Mouse (Mus musculus): ENCODE data around the gene Pik3c2a. TPM values are rescaled to one million over a fixed set of nuclear protein-coding genes. Genes with fewer than 3 reads are reported as not detected.
"Not testable (repeated sequence)": the region's sequence is repeated elsewhere in the genome, so short reads cannot be mapped to it uniquely, and the experiment has no call there.

Pik3c2a gene
- polyA plus RNA-seq, 1 experiment from 2014 or later: 32.9 TPM

- Histone ChIP-seq H3K9me3 (ENCODE audit: control insufficient read depth, low read length) (no peaks in the 10 kb centered on the region), H3K4me2 (ENCODE audit: low read length) (no peak overlapping the region), H3K9ac (ENCODE audit: low read length) (no peak overlapping the region), H3K36me3 (ENCODE audit: control insufficient read depth, insufficient read depth, low read length) (no peaks in the 10 kb centered on the region), H3K4me1 (replicated peaks; ENCODE audit: control insufficient read depth, insufficient read depth, low read length) (no peaks in the 10 kb centered on the region), H3K4me3 (ENCODE audit: low read depth, low read length) (no peak overlapping the region), H3K27me3 (replicated peaks; ENCODE audit: control insufficient read depth, insufficient read depth, low read length) (no peaks in the 10 kb centered on the region), H3K27ac (ENCODE audit: low read depth) (no peak overlapping the region)
- WGBS: 72% methylated on average over 3 of the region's 3 CpGs
- ATAC-seq (replicated peaks; ENCODE audit: low FRiP score, low TSS enrichment, low read depth) (no peak), DNase-seq (ENCODE audit: low spot score) (no peak)
These were observed 11.6 kb downstream of the Pik3c2a start for GRCm38 (mm10) chr7:116431661-116432060.

- no peak for DNase-seq (ENCODE audit: low spot score)
- ATAC-seq (replicated peaks; ENCODE audit: low FRiP score, low TSS enrichment, low read depth): no peak
These were observed 12.3 kb downstream of the Pik3c2a start for GRCm38 (mm10) chr7:116430926-116431325.

GRCm38 (mm10) chr7:116427206-116427605, 16.0 kb downstream of the Pik3c2a start:
- Histone ChIP-seq H3K4me3 (ENCODE audit: low read depth, low read length) (no peak overlapping the region), H3K4me1 (replicated peaks; ENCODE audit: control insufficient read depth, insufficient read depth, low read length) (no peaks in the 10 kb centered on the region), H3K4me2 (ENCODE audit: low read length) (no peak overlapping the region), H3K9me3 (ENCODE audit: control insufficient read depth, low read length) (no peaks in the 10 kb centered on the region), H3K27me3 (replicated peaks; ENCODE audit: control insufficient read depth, insufficient read depth, low read length) (no peaks in the 10 kb centered on the region), H3K36me3 (ENCODE audit: control insufficient read depth, insufficient read depth, low read length) (no peaks in the 10 kb centered on the region), H3K27ac (ENCODE audit: low read depth) (no peak overlapping the region), H3K9ac (ENCODE audit: low read length) (no peak overlapping the region)
- DNase-seq (ENCODE audit: low spot score) (no peak), ATAC-seq (replicated peaks; ENCODE audit: low FRiP score, low TSS enrichment, low read depth) (no peak)

More at GRCm38 (mm10) chr7:116430926-116431325, 12.3 kb downstream of the Pik3c2a start:
- H3K36me3 ChIP-seq (ENCODE audit: control insufficient read depth, insufficient read depth, low read length): no peaks in the 10 kb centered on the region
- H3K9me3 ChIP-seq (ENCODE audit: control insufficient read depth, low read length): no peaks in the 10 kb centered on the region
- WGBS: 27% methylated on average over 2 of the region's 2 CpGs
- no peaks in the 10 kb centered on the region for H3K4me1 ChIP-seq (replicated peaks; ENCODE audit: control insufficient read depth, insufficient read depth, low read length)
- H3K27me3 ChIP-seq (replicated peaks; ENCODE audit: control insufficient read depth, insufficient read depth, low read length): no peaks in the 10 kb centered on the region
- no peak overlapping the region for H3K4me3 ChIP-seq (ENCODE audit: low read depth, low read length)
- H3K4me2 ChIP-seq (ENCODE audit: low read length): no peak overlapping the region
- H3K27ac ChIP-seq (ENCODE audit: low read depth): no peak overlapping the region
- no peak overlapping the region for H3K9ac ChIP-seq (ENCODE audit: low read length)

- no peak overlapping the region for H3K4me3 ChIP-seq (ENCODE audit: low read depth, low read length)
- WGBS: 72% methylated on average over 6 of the region's 6 CpGs
- no peak overlapping the region for H3K9ac ChIP-seq (ENCODE audit: low read length)
- H3K9me3 ChIP-seq (ENCODE audit: control insufficient read depth, low read length): no peaks in the 10 kb centered on the region
- no peak overlapping the region for H3K4me2 ChIP-seq (ENCODE audit: low read length)
- DNase-seq (ENCODE audit: low spot score) (no peak), ATAC-seq (replicated peaks; ENCODE audit: low FRiP score, low TSS enrichment, low read depth) (no peak)
- H3K4me1 ChIP-seq (replicated peaks; ENCODE audit: control insufficient read depth, insufficient read depth, low read length): no peaks in the 10 kb centered on the region
- no peak overlapping the region for H3K27ac ChIP-seq (ENCODE audit: low read depth)
- H3K27me3 ChIP-seq (replicated peaks; ENCODE audit: control insufficient read depth, insufficient read depth, low read length): no peaks in the 10 kb centered on the region
- no peaks in the 10 kb centered on the region for H3K36me3 ChIP-seq (ENCODE audit: control insufficient read depth, insufficient read depth, low read length)
These were observed 17.5 kb downstream of the Pik3c2a start for GRCm38 (mm10) chr7:116425771-116426170.

- H3K9me3 ChIP-seq (ENCODE audit: control insufficient read depth, low read length): no peaks in the 10 kb centered on the region
- DNase-seq (ENCODE audit: low spot score): no peak
- H3K4me1 ChIP-seq (replicated peaks; ENCODE audit: control insufficient read depth, insufficient read depth, low read length): no peaks in the 10 kb centered on the region
These were observed 22.2 kb downstream of the Pik3c2a start for GRCm38 (mm10) chr7:116421081-116421480.

GRCm38 (mm10) chr7:116409438-116409837, 33.8 kb downstream of the Pik3c2a start:
- Histone ChIP-seq H3K36me3 (ENCODE audit: control insufficient read depth, insufficient read depth, low read length) (no peaks in the 10 kb centered on the region), H3K4me2 (ENCODE audit: low read length) (no peak overlapping the region), H3K27ac (ENCODE audit: low read depth) (no peak overlapping the region; the same call in 1 of the 2 replicates), H3K4me3 (ENCODE audit: low read depth, low read length) (no peak overlapping the region), H3K27me3 (replicated peaks; ENCODE audit: control insufficient read depth, insufficient read depth, low read length) (no peaks in the 10 kb centered on the region), H3K4me1 (replicated peaks; ENCODE audit: control insufficient read depth, insufficient read depth, low read length) (0 out of 2 replicates have a peak, but pooled peaks cover 4% of the 10 kb centered on the region), H3K9ac (ENCODE audit: low read length) (no peak overlapping the region), H3K9me3 (ENCODE audit: control insufficient read depth, low read length) (no peaks in the 10 kb centered on the region)
- DNase-seq (ENCODE audit: low spot score) (no peak), ATAC-seq (replicated peaks; ENCODE audit: low FRiP score, low TSS enrichment, low read depth) (no peak)
- WGBS: 45% methylated on average over 1 of the region's 1 CpGs

More at GRCm38 (mm10) chr7:116421081-116421480, 22.2 kb downstream of the Pik3c2a start:
- H3K4me2 ChIP-seq (ENCODE audit: low read length): no peak overlapping the region
- H3K27me3 ChIP-seq (replicated peaks; ENCODE audit: control insufficient read depth, insufficient read depth, low read length): no peaks in the 10 kb centered on the region
- ATAC-seq (replicated peaks; ENCODE audit: low FRiP score, low TSS enrichment, low read depth): no peak
- H3K36me3 ChIP-seq (ENCODE audit: control insufficient read depth, insufficient read depth, low read length): peaks cover 21% of the 10 kb centered on the region
- no peak overlapping the region for H3K9ac ChIP-seq (ENCODE audit: low read length)
- no peak overlapping the region for H3K4me3 ChIP-seq (ENCODE audit: low read depth, low read length)
- no peak overlapping the region for H3K27ac ChIP-seq (ENCODE audit: low read depth)

GRCm38 (mm10) chr7:116392329-116392728, 50.9 kb downstream of the Pik3c2a start:
- H3K4me3 ChIP-seq (ENCODE audit: low read depth, low read length): no peak overlapping the region
- WGBS: 81% methylated on average over 3 of the region's 3 CpGs
- H3K27me3 ChIP-seq (replicated peaks; ENCODE audit: control insufficient read depth, insufficient read depth, low read length): no peaks in the 10 kb centered on the region
- no peaks in the 10 kb centered on the region for H3K4me1 ChIP-seq (replicated peaks; ENCODE audit: control insufficient read depth, insufficient read depth, low read length)
- DNase-seq (ENCODE audit: low spot score): no peak
- ATAC-seq (replicated peaks; ENCODE audit: low FRiP score, low TSS enrichment, low read depth): no peak
- H3K27ac ChIP-seq (ENCODE audit: low read depth): no peak overlapping the region
- no peak overlapping the region for H3K4me2 ChIP-seq (ENCODE audit: low read length)
- H3K36me3 ChIP-seq (ENCODE audit: control insufficient read depth, insufficient read depth, low read length): peaks cover 12% of the 10 kb centered on the region; the same call in 1 of the 2 replicates
- H3K9me3 ChIP-seq (ENCODE audit: control insufficient read depth, low read length): no peaks in the 10 kb centered on the region
- no peak overlapping the region for H3K9ac ChIP-seq (ENCODE audit: low read length)

- peaks cover 29% of the 10 kb centered on the region for H3K36me3 ChIP-seq (ENCODE audit: control insufficient read depth, insufficient read depth, low read length)
- not testable (repeated sequence) for H3K4me3 ChIP-seq (ENCODE audit: low read depth, low read length); H3K27ac ChIP-seq (ENCODE audit: low read depth); H3K27me3 ChIP-seq (replicated peaks; ENCODE audit: control insufficient read depth, insufficient read depth, low read length); ATAC-seq (replicated peaks; ENCODE audit: low FRiP score, low TSS enrichment, low read depth); H3K4me1 ChIP-seq (replicated peaks; ENCODE audit: control insufficient read depth, insufficient read depth, low read length); H3K9ac ChIP-seq (ENCODE audit: low read length); H3K4me2 ChIP-seq (ENCODE audit: low read length); H3K9me3 ChIP-seq (ENCODE audit: control insufficient read depth, low read length); DNase-seq (ENCODE audit: low spot score)
- 85% methylated on average over 2 of the region's 2 CpGs for WGBS
These were observed 55.9 kb downstream of the Pik3c2a start for GRCm38 (mm10) chr7:116387389-116387788.

GRCm38 (mm10) chr7:116379181-116379580, 64.1 kb downstream of the Pik3c2a start:
- 91% methylated on average over 6 of the region's 6 CpGs for WGBS
- H3K4me3 ChIP-seq (ENCODE audit: low read depth, low read length); DNase-seq (ENCODE audit: low spot score); H3K27me3 ChIP-seq (replicated peaks; ENCODE audit: control insufficient read depth, insufficient read depth, low read length); H3K9ac ChIP-seq (ENCODE audit: low read length); H3K9me3 ChIP-seq (ENCODE audit: control insufficient read depth, low read length); H3K4me1 ChIP-seq (replicated peaks; ENCODE audit: control insufficient read depth, insufficient read depth, low read length); H3K27ac ChIP-seq (ENCODE audit: low read depth); H3K4me2 ChIP-seq (ENCODE audit: low read length); ATAC-seq (replicated peaks; ENCODE audit: low FRiP score, low TSS enrichment, low read depth): not testable (repeated sequence)
- peaks cover 39% of the 10 kb centered on the region for H3K36me3 ChIP-seq (ENCODE audit: control insufficient read depth, insufficient read depth, low read length)

Data from intestine, embryonic 14.5 days (tissue).